Mouse (Mus musculus) cerebellum, adult 2 months (tissue): Measurements from ENCODE around the gene Zpld1.

Experiments used
- CTCF ChIP-seq: fragments of 200-500 bp; IDR thresholded peaks from 2 replicates; pipeline ENCODE4 v1.5.1; 2011; ENCODE audit warnings: low read depth, mild to moderate bottlenecking, control low read depth, low read length, moderate library complexity, borderline replicate concordance; ENCODE audit not compliant: insufficient read depth
- POLR2A ChIP-seq: fragments of 200-500 bp; IDR thresholded peaks from 2 replicates; pipeline ENCODE4 v1.6.1; 2011; ENCODE audit warnings: low read length, control low read depth, borderline replicate concordance; ENCODE audit not compliant: insufficient read depth

DNA sequence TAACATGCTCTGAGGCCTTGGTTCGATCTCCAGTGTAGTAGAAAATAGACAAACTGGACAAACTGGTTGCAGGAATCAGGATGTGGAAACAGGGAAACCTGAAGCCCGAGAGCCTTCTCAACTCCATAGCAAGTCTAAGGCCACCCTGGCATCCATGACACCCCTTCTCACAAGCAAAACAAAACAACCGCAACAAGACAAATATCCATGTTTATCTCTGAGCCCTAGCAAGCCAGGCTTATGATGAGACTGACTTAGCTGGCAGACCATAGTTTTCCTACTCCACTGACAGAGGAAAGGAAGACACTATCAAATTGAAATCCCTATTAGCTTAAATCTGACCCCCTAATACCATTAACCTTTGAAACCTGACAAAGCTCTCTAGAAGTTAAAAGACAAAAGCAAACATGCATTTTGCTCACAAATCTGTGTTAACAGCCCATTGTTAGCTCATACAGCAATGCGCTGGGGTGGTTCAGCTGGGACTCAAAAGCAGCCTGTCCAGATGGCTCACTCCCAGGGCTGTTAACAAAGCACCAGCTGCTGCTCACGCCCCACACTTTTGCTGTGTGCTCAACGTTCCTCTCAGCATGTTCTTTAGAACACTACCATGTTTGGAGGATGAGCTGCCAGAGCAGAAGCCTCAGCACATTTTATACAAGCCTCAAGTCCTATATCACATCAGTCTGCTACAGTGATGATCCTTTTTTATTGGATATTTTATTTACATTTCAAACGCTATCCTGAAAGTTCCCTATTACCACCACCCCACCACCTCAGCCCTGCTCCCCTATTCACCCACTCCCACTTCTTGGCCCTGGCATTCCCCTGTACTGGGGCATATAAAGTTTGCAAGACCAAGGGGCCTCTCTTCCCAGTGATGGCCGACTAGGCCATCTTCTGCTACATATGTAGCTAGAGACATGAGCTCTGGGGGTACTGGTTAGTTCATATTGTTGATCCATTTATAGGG, 24.0 kb upstream of the Zpld1 start:
- no peak for TF ChIP-seq CTCF
- no peak for TF ChIP-seq POLR2A
